Mouse (Mus musculus) thymus, postnatal 36 days (tissue): ENCODE results near the gene Ssxb9.
"Not testable (repeated sequence)": the region's sequence is repeated elsewhere in the genome, so short reads cannot be mapped to it uniquely, and the experiment has no call there.

Source experiments
- DNase-seq, 2 experiments: peaks; one replicate each; pipeline ENCODE4 v3.0.0; 2022; ENCODE audit warnings: mixed read lengths in 2 of 2

The Ssxb9 gene

GRCm38 (mm10) chrX:8366678-8367077 is at the start of gene Ssxb9:
Gene Ssxb9, plus strand, starts transcription at chrX:8366978.
- not testable (repeated sequence) for DNase-seq

DNA sequence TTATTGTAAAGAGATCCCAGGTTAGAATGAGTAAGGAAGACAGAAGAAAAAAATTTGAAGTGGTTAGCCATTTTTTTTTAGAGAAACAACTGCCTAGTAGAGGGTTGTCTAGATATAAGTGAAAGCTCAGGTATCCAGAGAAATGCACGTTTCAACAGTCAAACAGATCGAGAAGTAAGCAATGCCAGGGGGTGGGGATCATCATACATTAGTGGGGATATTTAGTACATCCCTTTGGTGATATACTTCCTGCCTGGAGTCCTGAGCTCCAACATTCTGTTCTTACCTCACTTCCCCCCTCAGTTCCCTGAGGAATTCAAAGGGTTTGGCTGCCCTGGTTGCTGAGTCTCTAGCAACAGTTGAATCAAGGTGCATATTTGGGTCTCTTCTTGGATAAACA is 39.7 kb upstream of the Ssxb9 start, which contains the start of gene Ssxb10:
TSS of gene Ssxb10 (plus strand) at position 301 of the 400 bp plus-strand sequence.
- no peak for DNase-seq

- not testable (repeated sequence) for DNase-seq
Observed at GRCm38 (mm10) chrX:8413005-8413404, 46.2 kb downstream of the Ssxb9 start, which contains the start of gene Ssxb1. Gene Ssxb1, plus strand, starts transcription at chrX:8413305.
